8 mouse cellular contexts compared by ENCODE assay signal in the genomic region with DNA sequence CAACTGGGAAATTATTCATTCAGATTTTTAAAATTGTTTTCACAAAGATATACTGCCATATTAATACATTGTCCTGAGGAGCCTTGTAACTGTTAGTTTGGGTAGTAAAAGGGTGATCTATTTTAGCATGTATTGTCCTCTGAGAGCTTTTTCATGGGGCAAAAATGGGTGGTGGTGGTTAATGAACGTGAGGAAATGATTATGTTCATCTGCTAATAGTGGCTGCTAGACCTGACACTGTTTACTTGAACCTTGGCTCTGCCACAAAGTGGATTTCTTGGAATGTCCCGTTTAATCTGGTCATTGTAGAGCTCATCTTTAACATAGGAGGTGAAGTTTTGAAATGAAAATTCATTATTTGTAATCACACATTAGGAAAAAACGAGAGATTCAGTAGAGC. TPM values are rescaled to one million over a fixed set of nuclear protein-coding genes. Genes with fewer than 3 reads are reported as not detected.
A peak's percentile ranks its signal among the peaks of the same experiment; 100 is the strongest.
DNase-seq lines count a peak whose midpoint lies in the region; ATAC-seq and TF ChIP-seq lines count a peak whose summit lies in the region.

No protein-coding gene starts in this region.

- H3K9me3 ChIP-seq in kidney, postnatal 0 days (replicated peaks; ENCODE audit: low read length) = no peaks in the 10 kb centered on the region
- no peaks in the 10 kb centered on the region for H3K9me3 ChIP-seq in embryonic facial prominence, embryonic 15.5 days (replicated peaks)
- no peaks in the 10 kb centered on the region for H3K9me3 ChIP-seq in intestine, embryonic 16.5 days (ENCODE audit: control insufficient read depth, low read length)

- intact Hi-C loops in left cerebral cortex, postnatal 10 days (cut with DNase I) = loop anchor here (5.0 kb wide), 3 partner anchors 59 to 221 kb away; no protein-coding TSS in a partner anchor

- peaks cover 74% of the 10 kb centered on the region for H3K79me2 ChIP-seq in myocyte (ENCODE audit: control insufficient read depth, insufficient read depth)

- H3ac ChIP-seq in myocyte (ENCODE audit: control insufficient read depth, insufficient read length) = no peak overlapping the region

- 0 out of 2 replicates have a peak, but pooled peaks cover 3% of the 10 kb centered on the region for H3K4me1 ChIP-seq in kidney, postnatal 0 days (replicated peaks; ENCODE audit: insufficient read depth, low read length)
- H3K4me1 ChIP-seq in embryonic facial prominence, embryonic 15.5 days = peaks cover 12% of the 10 kb centered on the region
- peaks cover 12% of the 10 kb centered on the region; the same call in 1 of the 2 replicates for H3K4me1 ChIP-seq in intestine, embryonic 16.5 days (ENCODE audit: control insufficient read depth, insufficient read depth, low read length)

- 24% methylated on average over 3 of the region's 3 CpGs for WGBS in kidney, postnatal 0 days
- WGBS in embryonic facial prominence, embryonic 15.5 days = 14% methylated on average over 3 of the region's 3 CpGs
- WGBS in intestine, embryonic 16.5 days = 26% methylated on average over 3 of the region's 3 CpGs

- no peaks in the 10 kb centered on the region for H3K36me3 ChIP-seq in kidney, postnatal 0 days (ENCODE audit: insufficient read depth, low read length)
- H3K36me3 ChIP-seq in embryonic facial prominence, embryonic 15.5 days = no peaks in the 10 kb centered on the region
- H3K36me3 ChIP-seq in intestine, embryonic 16.5 days (ENCODE audit: control insufficient read depth, insufficient read depth, low read length) = no peaks in the 10 kb centered on the region
- H3K36me3 ChIP-seq in myocyte (ENCODE audit: control insufficient read depth, insufficient read depth) = no peaks in the 10 kb centered on the region

- peak overlapping the region; percentile 81 for H3K4me3 ChIP-seq in kidney, postnatal 0 days (replicated peaks; ENCODE audit: low read depth, low read length)
- H3K4me3 ChIP-seq in embryonic facial prominence, embryonic 15.5 days (replicated peaks) = peak overlapping the region; percentile 93
- H3K4me3 ChIP-seq in intestine, embryonic 16.5 days (ENCODE audit: low read length) = peak overlapping the region; percentile 28; the same call in 1 of the 2 replicates
- peak overlapping the region; percentile 81 for H3K4me3 ChIP-seq in myocyte

- no peak for DNase-seq in kidney, postnatal 0 days (ENCODE audit: low spot score)
- no peak for DNase-seq in kidney, postnatal 36 days
- no peak for DNase-seq in adrenal gland, postnatal 10 days
- no peak for DNase-seq in left cerebral cortex, postnatal 10 days (ENCODE audit: extremely low spot score in 1 of 2, low spot score in 2 of 2)
- no peak for DNase-seq in urinary bladder, postnatal 14 days (ENCODE audit: low spot score)

- H3K27ac ChIP-seq in kidney, postnatal 0 days = no peak overlapping the region
- H3K27ac ChIP-seq in embryonic facial prominence, embryonic 15.5 days (replicated peaks) = no peak overlapping the region
- H3K27ac ChIP-seq in intestine, embryonic 16.5 days (ENCODE audit: low read length) = no peak overlapping the region

- no peak for TF ChIP-seq POLR2A in myocyte (IDR thresholded peaks at IDR 0.05; ENCODE audit: insufficient read length, low read depth)

- ATAC-seq in kidney, postnatal 0 days (replicated peaks; ENCODE audit: low FRiP score, low read depth) = no peak
- no peak for ATAC-seq in embryonic facial prominence, embryonic 15.5 days (ENCODE audit: insufficient number of reproducible peaks, low FRiP score, low TSS enrichment, low read depth)
- no peak for ATAC-seq in intestine, embryonic 16.5 days

- 0 out of 2 replicates have a peak overlapping the region, but pooled peaks have one; percentile 27 for H3K9ac ChIP-seq in kidney, postnatal 0 days (ENCODE audit: low read depth, low read length)
- no peak overlapping the region for H3K9ac ChIP-seq in embryonic facial prominence, embryonic 15.5 days
- no peak overlapping the region for H3K9ac ChIP-seq in intestine, embryonic 16.5 days (ENCODE audit: low read depth, low read length)

- H3K27me3 ChIP-seq in kidney, postnatal 0 days (ENCODE audit: insufficient read depth, low read length) = no peaks in the 10 kb centered on the region
- no peaks in the 10 kb centered on the region for H3K27me3 ChIP-seq in embryonic facial prominence, embryonic 15.5 days
- H3K27me3 ChIP-seq in intestine, embryonic 16.5 days (replicated peaks; ENCODE audit: control insufficient read depth, insufficient read depth, low read length) = no peaks in the 10 kb centered on the region
- H3K27me3 ChIP-seq in myocyte (ENCODE audit: control insufficient read depth, insufficient read depth, insufficient read length) = no peaks in the 10 kb centered on the region

- TF ChIP-seq CTCF in kidney, postnatal 0 days (IDR thresholded peaks at IDR 0.05; ENCODE audit: low read depth) = no peak

- H3K4me2 ChIP-seq in kidney, postnatal 0 days (ENCODE audit: low read length) = peak overlapping the region; percentile 71
- peak overlapping the region; percentile 67 for H3K4me2 ChIP-seq in embryonic facial prominence, embryonic 15.5 days (replicated peaks)
- H3K4me2 ChIP-seq in intestine, embryonic 16.5 days (ENCODE audit: low read depth, low read length) = peak overlapping the region; percentile 46
- peak overlapping the region; percentile 81 for H3K4me2 ChIP-seq in myocyte (ENCODE audit: low read depth)

TF ChIP-seq in myocyte, 11 proteins besides CTCF, POLR2A, EP300 and RAD21:
- no peak for TF ChIP-seq MAX (IDR thresholded peaks at IDR 0.05; ENCODE audit: low read depth)
- no peak for TF ChIP-seq SRF (IDR thresholded peaks at IDR 0.05; ENCODE audit: control insufficient read depth, insufficient read length, low read depth)
- TF ChIP-seq E2F4 (IDR thresholded peaks at IDR 0.05; ENCODE audit: insufficient read depth) = no peak

RNA-seq across cellular contexts. Expression of gene Spred1, which starts 2.5 kb away (rescaled TPM):
- 16.2 and 17.5 TPM in 2 replicates for polyA plus RNA-seq in kidney, postnatal 0 days (2015; fragmentation: Nextera tagmentation; extraction: Ambion mirVana)
- 17.5 and 18.9 TPM in 2 replicates for polyA plus RNA-seq in embryonic facial prominence, embryonic 15.5 days (2015; fragmentation: Nextera tagmentation; extraction: Ambion mirVana)
- polyA plus RNA-seq in intestine, embryonic 16.5 days (2015; fragmentation: Nextera tagmentation; extraction: Ambion mirVana) = 4.6 TPM in 2 replicates
- polyA plus RNA-seq in myocyte (2012; fragmentation: generic; extraction: Trizol) = 7.1 TPM
- 10 to 100 TPM; 54.5 to 67.9 TPM for total RNA-seq in adrenal gland, postnatal 10 days (2021)
- 10 to 100 TPM; 71.8 to 73.6 TPM for total RNA-seq in left cerebral cortex, postnatal 10 days (2021)

Comparison
In these comparisons a context has a peak if more than half of its experiments do, and no peak if none do; other contexts are left out.
1. H3K4me3 ChIP-seq: peak in every context shown above with its lines; median percentile 93 in embryonic facial prominence, embryonic 15.5 days; 81 in kidney, postnatal 0 days; 81 in myocyte; 28 in intestine, embryonic 16.5 days.